Comparison of ENCODE assay signal across 8 mouse cellular contexts in the genomic region with DNA sequence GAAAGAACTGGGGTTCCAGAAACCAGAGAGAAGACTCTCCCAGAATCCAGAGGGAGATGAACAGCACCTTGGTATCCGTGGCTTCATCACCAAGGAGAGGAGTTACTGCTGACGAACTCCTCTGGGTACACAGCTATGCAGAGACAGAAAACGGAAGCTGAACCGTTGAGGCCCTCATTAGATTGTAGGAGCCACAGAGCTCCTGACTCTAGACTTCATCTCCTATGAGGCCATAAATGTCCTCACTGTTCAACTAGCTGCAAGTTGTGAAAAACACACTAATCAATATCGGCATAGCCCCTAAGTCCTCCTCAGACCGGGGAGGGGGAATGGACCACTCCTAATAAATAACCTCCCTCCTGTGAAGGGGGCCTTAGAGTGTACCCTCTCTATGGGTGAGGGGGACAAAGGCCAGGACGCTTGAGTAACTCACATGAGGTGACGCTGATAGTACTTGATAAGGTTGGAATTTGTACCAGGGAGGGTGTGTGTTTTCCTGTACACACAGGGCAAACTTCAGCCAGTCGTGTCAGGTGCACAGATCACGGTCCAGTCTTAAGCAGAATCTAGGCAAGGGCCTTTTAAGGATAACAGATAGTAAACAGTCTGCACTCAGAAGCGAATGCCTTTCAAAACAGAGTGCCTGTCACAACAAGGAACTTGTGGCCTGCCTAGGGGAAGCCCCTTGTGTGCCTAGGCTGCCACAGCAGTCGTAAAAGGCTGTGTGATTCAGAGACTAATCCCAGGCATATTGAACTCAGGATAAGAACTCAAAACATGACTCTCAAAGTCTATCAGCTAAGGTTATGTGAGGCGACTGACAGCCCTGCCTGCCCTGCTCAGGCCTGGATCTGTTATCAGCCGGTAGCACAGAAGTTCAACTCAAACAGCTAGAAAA.
A peak's percentile ranks its signal among the peaks of the same experiment; 100 is the strongest.
DNase-seq lines count a peak whose midpoint lies in the region; ATAC-seq and TF ChIP-seq lines count a peak whose summit lies in the region.

No protein-coding gene starts in this region.

- WGBS in embryonic facial prominence, embryonic 10.5 days = 64% methylated on average over 14 of the region's 14 CpGs
- WGBS in kidney, embryonic 14.5 days = 39% methylated on average over 14 of the region's 14 CpGs

- no peak for TF ChIP-seq CTCF in layer of hippocampus, adult 2 months (conservative IDR thresholded peaks at IDR 0.05)

- peak; percentile 81 for DNase-seq in CD4-positive, CD25-positive, alpha-beta regulatory T cell, adult 2 months (ENCODE audit: low read depth, low spot score)
- DNase-seq in embryonic facial prominence, embryonic 10.5 days (ENCODE audit: low spot score) = peak; percentile 7
- DNase-seq in natural killer cell, adult 2 months (ENCODE audit: low spot score in 2 of 2) = peak; percentile 52 to 64
- no peak for DNase-seq in adrenal gland, adult 2 months
- no peak for DNase-seq in cerebellum, postnatal 25 days
- DNase-seq in layer of hippocampus, adult 18-20 months (ENCODE audit: low spot score in 2 of 2) = no peak
- DNase-seq in layer of hippocampus, adult 2 months (ENCODE audit: low spot score in 2 of 2) = no peak

- H3K4me1 ChIP-seq in embryonic facial prominence, embryonic 10.5 days = peaks cover 14% of the 10 kb centered on the region
- peaks cover 6% of the 10 kb centered on the region; the same call in 1 of the 2 replicates for H3K4me1 ChIP-seq in kidney, embryonic 14.5 days (ENCODE audit: control insufficient read depth, insufficient read depth, low read length)

- no peak overlapping the region for H3K27ac ChIP-seq in embryonic facial prominence, embryonic 10.5 days (replicated peaks)
- no peak overlapping the region for H3K27ac ChIP-seq in kidney, embryonic 14.5 days (ENCODE audit: low read depth, low read length)
- no peak overlapping the region for H3K27ac ChIP-seq in layer of hippocampus, adult 2 months

- no peaks in the 10 kb centered on the region for H3K27me3 ChIP-seq in embryonic facial prominence, embryonic 10.5 days (replicated peaks; ENCODE audit: low read depth, poor library complexity, severe bottlenecking)
- H3K27me3 ChIP-seq in kidney, embryonic 14.5 days (ENCODE audit: control insufficient read depth, insufficient read depth, low read length) = no peaks in the 10 kb centered on the region

- ATAC-seq in kidney, embryonic 14.5 days (ENCODE audit: low FRiP score, low TSS enrichment) = 0 out of 2 replicates have a peak, but pooled peaks have one; percentile 56

- no peak overlapping the region for H3K4me2 ChIP-seq in kidney, embryonic 14.5 days (replicated peaks; ENCODE audit: low read depth, low read length)

- no peak overlapping the region for H3K9ac ChIP-seq in kidney, embryonic 14.5 days (ENCODE audit: low read depth, low read length)

- H3K9me3 ChIP-seq in embryonic facial prominence, embryonic 10.5 days = no peaks in the 10 kb centered on the region
- no peaks in the 10 kb centered on the region for H3K9me3 ChIP-seq in kidney, embryonic 14.5 days (ENCODE audit: control insufficient read depth, low read length)

- H3K4me3 ChIP-seq in embryonic facial prominence, embryonic 10.5 days = no peak overlapping the region
- H3K4me3 ChIP-seq in kidney, embryonic 14.5 days (ENCODE audit: low read length) = no peak overlapping the region
- H3K4me3 ChIP-seq in layer of hippocampus, adult 2 months = no peak overlapping the region

- H3K36me3 ChIP-seq in embryonic facial prominence, embryonic 10.5 days (replicated peaks) = no peaks in the 10 kb centered on the region
- H3K36me3 ChIP-seq in kidney, embryonic 14.5 days (ENCODE audit: control insufficient read depth, insufficient read depth, low read length) = no peaks in the 10 kb centered on the region

Comparison
In these comparisons a context has a peak if more than half of its experiments do, and no peak if none do; other contexts are left out.
1. DNase-seq: peak in CD4-positive, CD25-positive, alpha-beta regulatory T cell, adult 2 months (single experiment), embryonic facial prominence, embryonic 10.5 days (single experiment) and natural killer cell, adult 2 months (2 of 2); none in adrenal gland, adult 2 months (single experiment), cerebellum, postnatal 25 days (0 of 2), layer of hippocampus, adult 18-20 months (0 of 2) and layer of hippocampus, adult 2 months (0 of 2).